In the genomic region with DNA sequence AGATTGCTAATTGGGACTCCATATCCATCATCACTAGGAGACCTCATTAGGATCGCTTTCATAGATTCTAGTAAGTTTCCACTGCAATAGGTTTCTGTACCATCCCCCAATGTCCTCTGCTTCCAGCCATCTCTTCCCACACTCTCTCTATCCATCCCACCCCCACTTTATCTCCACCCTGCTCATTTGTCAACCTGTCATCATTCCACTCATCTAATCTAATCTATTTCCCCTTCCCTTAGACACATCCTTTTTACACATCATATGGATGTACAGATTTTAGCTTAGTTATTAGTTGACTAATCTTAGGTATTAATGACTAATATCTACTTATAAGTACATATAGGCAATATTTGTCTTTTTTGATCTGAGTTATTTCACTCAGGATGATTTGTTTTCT, we compare ENCODE assay signal across 28 mouse cellular contexts.
"Had no signal": no experiment of that assay in that cellular context is flagged by ENCODE, and none has a peak within 500 bp of the region (broad histone marks: within the 10 kb centered on the region; RNA-seq: fewer than 3 reads in every experiment).

No protein-coding gene starts in this region.

- H3K27me3 ChIP-seq: limb, embryonic 12.5 days; limb, embryonic 13.5 days; limb, embryonic 15.5 days; liver, embryonic 12.5 days; liver, embryonic 13.5 days; liver, embryonic 15.5 days; lung, embryonic 15.5 days; megakaryocyte, embryonic 14.5 days; midbrain, embryonic 12.5 days; midbrain, embryonic 13.5 days; midbrain, embryonic 15.5 days; neural tube, embryonic 12.5 days had no signal

- H3K4me1 ChIP-seq: limb, embryonic 10.5 days; limb, embryonic 12.5 days; limb, embryonic 13.5 days; limb, embryonic 15.5 days; liver, embryonic 12.5 days; liver, embryonic 13.5 days; liver, embryonic 15.5 days; lung, embryonic 15.5 days; megakaryocyte, embryonic 14.5 days; midbrain, embryonic 10.5 days; midbrain, embryonic 12.5 days; midbrain, embryonic 13.5 days; midbrain, embryonic 15.5 days; neural tube, embryonic 12.5 days had no signal

- DNase-seq: left cerebral cortex, postnatal 4 days; liver; liver, embryonic 13.5 days; liver, postnatal 0 days; lung, adult 18-20 months; lung, adult 2 months; lung, embryonic 14.5 days; lung, postnatal 10 days; lung, postnatal 14 days; lung, postnatal 36 days; lung, postnatal 4 days; midbrain, embryonic 14.5 days had no signal

- H3K9me3 ChIP-seq: limb, embryonic 10.5 days; limb, embryonic 12.5 days; limb, embryonic 13.5 days; limb, embryonic 15.5 days; liver, embryonic 12.5 days; liver, embryonic 13.5 days; liver, embryonic 15.5 days; lung, embryonic 15.5 days; megakaryocyte, embryonic 14.5 days; midbrain, embryonic 10.5 days; midbrain, embryonic 12.5 days; midbrain, embryonic 13.5 days; midbrain, embryonic 15.5 days; neural tube, embryonic 12.5 days had no signal

- H3K9ac ChIP-seq: limb, embryonic 12.5 days; limb, embryonic 13.5 days; limb, embryonic 15.5 days; liver, embryonic 12.5 days; liver, embryonic 13.5 days; liver, embryonic 14.5 days; liver, embryonic 15.5 days; liver, postnatal 0 days; lung, embryonic 14.5 days; lung, embryonic 15.5 days; midbrain, embryonic 12.5 days; midbrain, embryonic 13.5 days; midbrain, embryonic 15.5 days; neural tube, embryonic 12.5 days had no signal

- H3K36me3 ChIP-seq: limb, embryonic 10.5 days; limb, embryonic 12.5 days; limb, embryonic 13.5 days; limb, embryonic 15.5 days; liver, embryonic 12.5 days; liver, embryonic 13.5 days; liver, embryonic 15.5 days; lung, embryonic 15.5 days; midbrain, embryonic 10.5 days; midbrain, embryonic 12.5 days; midbrain, embryonic 13.5 days; midbrain, embryonic 15.5 days; neural tube, embryonic 12.5 days had no signal

- H3K4me3 ChIP-seq: limb, embryonic 10.5 days; limb, embryonic 12.5 days; limb, embryonic 13.5 days; limb, embryonic 15.5 days; liver, embryonic 12.5 days; liver, embryonic 13.5 days; liver, embryonic 15.5 days; lung, embryonic 15.5 days; megakaryocyte, embryonic 14.5 days; midbrain, embryonic 10.5 days; midbrain, embryonic 12.5 days; midbrain, embryonic 13.5 days; midbrain, embryonic 15.5 days; myocyte; neural tube, embryonic 12.5 days had no signal

- H3K27ac ChIP-seq: limb, embryonic 10.5 days; limb, embryonic 12.5 days; limb, embryonic 13.5 days; limb, embryonic 15.5 days; liver, embryonic 12.5 days; liver, embryonic 13.5 days; liver, embryonic 14.5 days; liver, embryonic 15.5 days; lung, embryonic 15.5 days; macrophage; midbrain, embryonic 10.5 days; midbrain, embryonic 12.5 days; midbrain, embryonic 13.5 days; midbrain, embryonic 15.5 days; neural tube, embryonic 12.5 days had no signal
